Mouse (Mus musculus): ENCODE measurements around the gene Xpr1. TPM values are rescaled to one million over a fixed set of nuclear protein-coding genes. Genes with fewer than 3 reads are reported as not detected.

Gene Xpr1
- polyA plus RNA-seq, 1 experiment: 4.3 TPM

- no peak overlapping the region for H3ac ChIP-seq (ENCODE audit: control insufficient read depth, insufficient read length, low read depth)
- no peaks in the 10 kb centered on the region for H3K27me3 ChIP-seq (ENCODE audit: control insufficient read depth, insufficient read depth, insufficient read length)
- no peaks in the 10 kb centered on the region for H3K79me2 ChIP-seq (ENCODE audit: control insufficient read depth, insufficient read depth)
- H3K79me3 ChIP-seq (ENCODE audit: low read depth): no peaks in the 10 kb centered on the region
- H3K36me3 ChIP-seq (ENCODE audit: control insufficient read depth, insufficient read depth): no peaks in the 10 kb centered on the region
- H3K4me3 ChIP-seq (ENCODE audit: insufficient read depth, poor library complexity, severe bottlenecking): no peak overlapping the region
- TF ChIP-seq CEBPB (IDR thresholded peaks at IDR 0.05; ENCODE audit: low read depth): no peak
- no peak for TF ChIP-seq FOSL1 (IDR thresholded peaks at IDR 0.05; ENCODE audit: insufficient read depth, low read length, poor library complexity, severe bottlenecking)
- TF ChIP-seq MYOG (IDR thresholded peaks at IDR 0.05; ENCODE audit: control insufficient read depth, extremely low read depth, insufficient read length): no peak
- no peak for TF ChIP-seq MAX (IDR thresholded peaks at IDR 0.05)
- no peak for TF ChIP-seq MYOD1 (IDR thresholded peaks at IDR 0.05; ENCODE audit: control insufficient read depth, insufficient read length, low read depth)
- no peak for TF ChIP-seq USF1 (IDR thresholded peaks at IDR 0.05; ENCODE audit: low read depth)
- no peak for TF ChIP-seq CTCF (IDR thresholded peaks at IDR 0.05; ENCODE audit: control insufficient read depth, insufficient read depth, insufficient read length)
Measured at GRCm38 (mm10) chr1:155448932-155449331, 31.7 kb upstream of the Xpr1 start.

- Histone ChIP-seq H3K79me2 (ENCODE audit: control insufficient read depth, insufficient read depth) (no peaks in the 10 kb centered on the region), H3ac (ENCODE audit: control insufficient read depth, insufficient read length, low read depth) (no peak overlapping the region), H3K27me3 (ENCODE audit: control insufficient read depth, insufficient read depth, insufficient read length) (no peaks in the 10 kb centered on the region), H3K79me3 (ENCODE audit: low read depth) (no peaks in the 10 kb centered on the region), H3K36me3 (ENCODE audit: control insufficient read depth, insufficient read depth) (no peaks in the 10 kb centered on the region), H3K4me3 (ENCODE audit: insufficient read depth, poor library complexity, severe bottlenecking) (no peak overlapping the region)
- no peak for TF ChIP-seq MYOD1 (IDR thresholded peaks at IDR 0.05; ENCODE audit: control insufficient read depth, insufficient read length, low read depth)
- TF ChIP-seq CEBPB (IDR thresholded peaks at IDR 0.05; ENCODE audit: low read depth): no peak
- TF ChIP-seq MYOG (IDR thresholded peaks at IDR 0.05; ENCODE audit: control insufficient read depth, extremely low read depth, insufficient read length): no peak
- no peak for TF ChIP-seq USF1 (IDR thresholded peaks at IDR 0.05; ENCODE audit: low read depth)
- no peak for TF ChIP-seq FOSL1 (IDR thresholded peaks at IDR 0.05; ENCODE audit: insufficient read depth, low read length, poor library complexity, severe bottlenecking)
- no peak for TF ChIP-seq CTCF (IDR thresholded peaks at IDR 0.05; ENCODE audit: control insufficient read depth, insufficient read depth, insufficient read length)
- no peak for TF ChIP-seq MAX (IDR thresholded peaks at IDR 0.05)
Measured at GRCm38 (mm10) chr1:155447277-155447676, 30.1 kb upstream of the Xpr1 start.

- Histone ChIP-seq H3K79me3 (ENCODE audit: low read depth) (no peaks in the 10 kb centered on the region), H3K27me3 (ENCODE audit: control insufficient read depth, insufficient read depth, insufficient read length) (no peaks in the 10 kb centered on the region), H3K36me3 (ENCODE audit: control insufficient read depth, insufficient read depth) (no peaks in the 10 kb centered on the region), H3K4me3 (ENCODE audit: insufficient read depth, poor library complexity, severe bottlenecking) (no peak overlapping the region), H3ac (ENCODE audit: control insufficient read depth, insufficient read length, low read depth) (no peak overlapping the region), H3K79me2 (ENCODE audit: control insufficient read depth, insufficient read depth) (no peaks in the 10 kb centered on the region)
- TF ChIP-seq USF1 (IDR thresholded peaks at IDR 0.05; ENCODE audit: low read depth): no peak
- no peak for TF ChIP-seq MYOD1 (IDR thresholded peaks at IDR 0.05; ENCODE audit: control insufficient read depth, insufficient read length, low read depth)
Measured at GRCm38 (mm10) chr1:155443115-155443514, 25.9 kb upstream of the Xpr1 start.

- Histone ChIP-seq H3K79me3 (ENCODE audit: low read depth) (no peaks in the 10 kb centered on the region), H3K4me3 (ENCODE audit: insufficient read depth, poor library complexity, severe bottlenecking) (no peak overlapping the region), H3K36me3 (ENCODE audit: control insufficient read depth, insufficient read depth) (no peaks in the 10 kb centered on the region), H3K27me3 (ENCODE audit: control insufficient read depth, insufficient read depth, insufficient read length) (no peaks in the 10 kb centered on the region), H3K79me2 (ENCODE audit: control insufficient read depth, insufficient read depth) (no peaks in the 10 kb centered on the region), H3ac (ENCODE audit: control insufficient read depth, insufficient read length, low read depth) (no peak overlapping the region)
- no peak for TF ChIP-seq MYOD1 (IDR thresholded peaks at IDR 0.05; ENCODE audit: control insufficient read depth, insufficient read length, low read depth)
Measured at GRCm38 (mm10) chr1:155442521-155443001, 25.3 kb upstream of the Xpr1 start.

GRCm38 (mm10) chr1:155439551-155439950 is 22.3 kb upstream of the Xpr1 start:
- TF ChIP-seq MYOG (IDR thresholded peaks at IDR 0.05; ENCODE audit: control insufficient read depth, extremely low read depth, insufficient read length): no peak
- no peak for TF ChIP-seq MAX (IDR thresholded peaks at IDR 0.05)
- TF ChIP-seq FOSL1 (IDR thresholded peaks at IDR 0.05; ENCODE audit: insufficient read depth, low read length, poor library complexity, severe bottlenecking): no peak
- TF ChIP-seq CTCF (IDR thresholded peaks at IDR 0.05; ENCODE audit: control insufficient read depth, insufficient read depth, insufficient read length): no peak
- no peak for TF ChIP-seq CEBPB (IDR thresholded peaks at IDR 0.05; ENCODE audit: low read depth)
- TF ChIP-seq MYOD1 (IDR thresholded peaks at IDR 0.05; ENCODE audit: control insufficient read depth, insufficient read length, low read depth): no peak
- TF ChIP-seq USF1 (IDR thresholded peaks at IDR 0.05; ENCODE audit: low read depth): no peak
- H3K79me2 ChIP-seq (ENCODE audit: control insufficient read depth, insufficient read depth): no peaks in the 10 kb centered on the region
- H3K4me3 ChIP-seq (ENCODE audit: insufficient read depth, poor library complexity, severe bottlenecking): no peak overlapping the region
- H3ac ChIP-seq (ENCODE audit: control insufficient read depth, insufficient read length, low read depth): no peak overlapping the region
- no peaks in the 10 kb centered on the region for H3K36me3 ChIP-seq (ENCODE audit: control insufficient read depth, insufficient read depth)
- no peaks in the 10 kb centered on the region for H3K79me3 ChIP-seq (ENCODE audit: low read depth)
- no peaks in the 10 kb centered on the region for H3K27me3 ChIP-seq (ENCODE audit: control insufficient read depth, insufficient read depth, insufficient read length)

- TF ChIP-seq MYOD1 (IDR thresholded peaks at IDR 0.05; ENCODE audit: control insufficient read depth, insufficient read length, low read depth) (no peak), FOSL1 (IDR thresholded peaks at IDR 0.05; ENCODE audit: insufficient read depth, low read length, poor library complexity, severe bottlenecking) (no peak), CTCF (IDR thresholded peaks at IDR 0.05; ENCODE audit: control insufficient read depth, insufficient read depth, insufficient read length) (no peak), USF1 (IDR thresholded peaks at IDR 0.05; ENCODE audit: low read depth) (no peak), MYOG (IDR thresholded peaks at IDR 0.05; ENCODE audit: control insufficient read depth, extremely low read depth, insufficient read length) (no peak), MAX (IDR thresholded peaks at IDR 0.05) (no peak), CEBPB (IDR thresholded peaks at IDR 0.05; ENCODE audit: low read depth) (no peak)
- no peaks in the 10 kb centered on the region for H3K79me3 ChIP-seq (ENCODE audit: low read depth)
- no peaks in the 10 kb centered on the region for H3K36me3 ChIP-seq (ENCODE audit: control insufficient read depth, insufficient read depth)
- H3K27me3 ChIP-seq (ENCODE audit: control insufficient read depth, insufficient read depth, insufficient read length): no peaks in the 10 kb centered on the region
- H3K4me3 ChIP-seq (ENCODE audit: insufficient read depth, poor library complexity, severe bottlenecking): no peak overlapping the region
- H3K79me2 ChIP-seq (ENCODE audit: control insufficient read depth, insufficient read depth): no peaks in the 10 kb centered on the region
- no peak overlapping the region for H3ac ChIP-seq (ENCODE audit: control insufficient read depth, insufficient read length, low read depth)
Measured at GRCm38 (mm10) chr1:155438525-155438924, 21.3 kb upstream of the Xpr1 start.

All from C2C12 (cell line).